Mouse (Mus musculus): ENCODE data around the gene M6pr. TPM values are rescaled to one million over a fixed set of nuclear protein-coding genes. Genes with fewer than 3 reads are reported as not detected.

The M6pr gene
- total RNA-seq, 1 experiment = 297 TPM

DNA sequence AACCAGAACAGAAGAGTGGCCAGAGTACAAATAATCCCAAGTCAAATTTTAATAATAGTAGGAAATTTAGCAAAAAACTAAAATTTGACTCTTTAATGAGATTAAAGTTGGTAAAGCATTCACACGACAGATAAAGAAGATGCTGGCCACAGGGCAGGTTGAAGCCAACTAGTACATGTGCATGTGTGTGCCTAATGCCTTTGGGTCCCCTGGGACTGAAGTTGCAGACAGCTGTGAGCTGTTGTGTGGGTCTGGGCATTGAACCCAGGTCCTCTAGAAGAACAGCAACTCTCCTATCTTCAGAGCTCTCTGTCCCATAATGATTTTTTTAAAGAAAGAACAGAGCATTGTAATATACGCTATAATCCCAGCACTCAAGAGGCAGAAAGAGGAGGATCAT lies 17.3 kb upstream of the M6pr start:
- H3K27ac ChIP-seq (ENCODE audit: insufficient read depth, low read depth, low read length, poor library complexity, severe bottlenecking) = no peak overlapping the region
- no peak for TF ChIP-seq HCFC1 (IDR thresholded peaks at IDR 0.05; ENCODE audit: borderline replicate concordance, insufficient read depth, low read length)
- TF ChIP-seq CHD2 (IDR thresholded peaks at IDR 0.05; ENCODE audit: low read depth, low read length) = no peak
- TF ChIP-seq ZNF384 (IDR thresholded peaks at IDR 0.05; ENCODE audit: low read depth, low read length) = no peak
- TF ChIP-seq MAFK (IDR thresholded peaks at IDR 0.05; ENCODE audit: insufficient read depth, low read depth, low read length) = no peak
- TF ChIP-seq ZC3H11A (IDR thresholded peaks at IDR 0.05; ENCODE audit: borderline replicate concordance, low read depth, low read length) = no peak
- H3K9me3 ChIP-seq (ENCODE audit: control insufficient read depth, insufficient read depth, low read depth, low read length) = no peaks in the 10 kb centered on the region
- H3K36me3 ChIP-seq (ENCODE audit: control insufficient read depth, insufficient read depth, low read length, poor library complexity, severe bottlenecking) = no peaks in the 10 kb centered on the region
- no peak overlapping the region for H3K4me3 ChIP-seq (ENCODE audit: insufficient read depth in 1 of 2, low read depth in 1 of 2, low read length in 2 of 2, poor library complexity in 1 of 2, severe bottlenecking in 1 of 2)
- in situ Hi-C loops (cut with MboI; ENCODE audit: low sequenced_read_pairs in 2 of 2, unreplicated experiment in 2 of 2) = no loop called here
- no peaks in the 10 kb centered on the region for H3K4me1 ChIP-seq (ENCODE audit: control insufficient read depth in 2 of 2, insufficient read depth in 2 of 2, low read length in 2 of 2, poor library complexity in 1 of 2)
- DNase-seq (ENCODE audit: low read depth, low spot score) = no peak
- no peak overlapping the region for H3K9ac ChIP-seq (ENCODE audit: insufficient read depth, low read depth, low read length, poor library complexity, severe bottlenecking)

DNA sequence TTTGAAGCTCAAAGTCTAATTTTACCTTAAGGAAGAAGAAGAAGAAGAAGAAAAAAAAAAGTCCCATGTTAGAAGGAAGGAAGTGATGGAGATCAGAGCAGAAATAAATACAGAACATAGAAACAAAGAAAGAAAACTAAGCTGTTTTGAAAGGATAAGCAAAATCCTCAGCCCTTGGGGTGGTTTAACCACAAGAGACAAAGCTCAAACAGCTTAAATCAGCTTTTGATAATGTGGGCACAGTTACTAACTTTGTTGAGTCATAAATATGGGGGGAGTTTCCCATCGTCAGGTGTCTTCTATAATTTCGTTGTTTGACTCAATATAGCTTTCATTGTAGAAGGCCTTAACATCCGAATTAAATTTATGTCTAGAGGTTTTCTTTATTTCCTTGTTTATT lies 16.8 kb upstream of the M6pr start:
- no peak overlapping the region for H3K9ac ChIP-seq (ENCODE audit: insufficient read depth, low read depth, low read length, poor library complexity, severe bottlenecking)
- no peak for DNase-seq (ENCODE audit: low read depth, low spot score)
- H3K36me3 ChIP-seq (ENCODE audit: control insufficient read depth, insufficient read depth, low read length, poor library complexity, severe bottlenecking) = no peaks in the 10 kb centered on the region
- H3K4me1 ChIP-seq (ENCODE audit: control insufficient read depth in 2 of 2, insufficient read depth in 2 of 2, low read length in 2 of 2, poor library complexity in 1 of 2) = no peaks in the 10 kb centered on the region
- TF ChIP-seq CHD2 (IDR thresholded peaks at IDR 0.05; ENCODE audit: low read depth, low read length) (no peak), HCFC1 (IDR thresholded peaks at IDR 0.05; ENCODE audit: borderline replicate concordance, insufficient read depth, low read length) (no peak), MAFK (IDR thresholded peaks at IDR 0.05; ENCODE audit: insufficient read depth, low read depth, low read length) (no peak), ZNF384 (IDR thresholded peaks at IDR 0.05; ENCODE audit: low read depth, low read length) (no peak)
- H3K27ac ChIP-seq (ENCODE audit: insufficient read depth, low read depth, low read length, poor library complexity, severe bottlenecking) = no peak overlapping the region
- in situ Hi-C loops (cut with MboI; ENCODE audit: low sequenced_read_pairs in 2 of 2, unreplicated experiment in 2 of 2) = no loop called here
- no peak overlapping the region for H3K4me3 ChIP-seq (ENCODE audit: insufficient read depth in 1 of 2, low read depth in 1 of 2, low read length in 2 of 2, poor library complexity in 1 of 2, severe bottlenecking in 1 of 2)
- H3K9me3 ChIP-seq (ENCODE audit: control insufficient read depth, insufficient read depth, low read depth, low read length) = no peaks in the 10 kb centered on the region

DNA sequence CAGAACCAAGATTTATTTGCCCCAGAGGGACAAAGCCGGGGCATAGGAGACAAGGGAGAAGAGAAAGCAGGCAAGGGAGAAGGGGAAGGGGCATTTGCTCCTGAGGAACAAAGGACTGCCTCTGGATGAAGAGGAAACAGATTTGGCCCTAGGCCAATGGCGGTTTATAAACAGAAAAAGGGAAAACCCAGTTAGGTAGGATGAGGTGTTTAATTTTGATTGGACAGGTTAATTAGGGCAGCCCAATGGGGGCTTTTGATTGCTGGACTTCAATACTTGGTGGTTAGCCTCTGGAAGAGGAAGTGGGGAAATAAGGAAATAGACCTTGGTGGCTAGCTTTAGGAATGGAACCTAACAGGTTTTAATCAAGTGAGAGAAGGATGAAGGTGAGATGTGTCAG lies 16.3 kb upstream of the M6pr start:
- no peaks in the 10 kb centered on the region for H3K9me3 ChIP-seq (ENCODE audit: control insufficient read depth, insufficient read depth, low read depth, low read length)
- H3K4me1 ChIP-seq (ENCODE audit: control insufficient read depth in 2 of 2, insufficient read depth in 2 of 2, low read length in 2 of 2, poor library complexity in 1 of 2) = peaks cover 0 to 2% of the 10 kb centered on the region in 2 experiments; a peak in 1 of 4 replicates
- H3K9ac ChIP-seq (ENCODE audit: insufficient read depth, low read depth, low read length, poor library complexity, severe bottlenecking) = no peak overlapping the region
- TF ChIP-seq HCFC1 (IDR thresholded peaks at IDR 0.05; ENCODE audit: borderline replicate concordance, insufficient read depth, low read length) = no peak
- TF ChIP-seq MAFK (IDR thresholded peaks at IDR 0.05; ENCODE audit: insufficient read depth, low read depth, low read length) = no peak
- no peak for TF ChIP-seq ZNF384 (IDR thresholded peaks at IDR 0.05; ENCODE audit: low read depth, low read length)
- TF ChIP-seq ZC3H11A (IDR thresholded peaks at IDR 0.05; ENCODE audit: borderline replicate concordance, low read depth, low read length) = no peak
- no peak for TF ChIP-seq CHD2 (IDR thresholded peaks at IDR 0.05; ENCODE audit: low read depth, low read length)
- H3K4me3 ChIP-seq (ENCODE audit: insufficient read depth in 1 of 2, low read depth in 1 of 2, low read length in 2 of 2, poor library complexity in 1 of 2, severe bottlenecking in 1 of 2) = no peak overlapping the region
- in situ Hi-C loops (cut with MboI; ENCODE audit: low sequenced_read_pairs in 2 of 2, unreplicated experiment in 2 of 2) = no loop called here
- H3K27ac ChIP-seq (ENCODE audit: insufficient read depth, low read depth, low read length, poor library complexity, severe bottlenecking) = no peak overlapping the region
- DNase-seq (ENCODE audit: low read depth, low spot score) = no peak
- H3K36me3 ChIP-seq (ENCODE audit: control insufficient read depth, insufficient read depth, low read length, poor library complexity, severe bottlenecking) = no peaks in the 10 kb centered on the region

DNA sequence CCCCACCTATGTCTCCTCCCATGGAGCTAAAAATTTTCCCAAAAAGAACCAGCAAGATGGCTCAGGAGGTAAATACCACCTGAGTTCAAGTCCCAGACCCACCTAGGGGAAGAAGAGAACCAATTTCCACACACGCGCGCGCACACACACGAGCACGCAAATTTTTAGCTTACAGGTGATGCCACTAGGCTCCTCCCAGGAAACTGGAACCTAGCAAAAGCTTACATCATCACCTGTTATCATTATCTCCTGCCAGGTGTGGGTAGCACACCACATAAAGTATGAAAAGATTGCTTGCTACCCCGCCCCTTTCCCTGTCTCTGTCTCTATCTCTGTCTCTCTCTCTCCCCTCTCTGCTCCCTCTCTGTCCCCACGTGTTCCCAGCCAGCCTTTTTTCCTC lies 15.4 kb upstream of the M6pr start:
- in situ Hi-C loops (cut with MboI; ENCODE audit: low sequenced_read_pairs in 2 of 2, unreplicated experiment in 2 of 2) = no loop called here
- H3K9ac ChIP-seq (ENCODE audit: insufficient read depth, low read depth, low read length, poor library complexity, severe bottlenecking) = no peak overlapping the region
- no peak overlapping the region for H3K4me3 ChIP-seq (ENCODE audit: insufficient read depth in 1 of 2, low read depth in 1 of 2, low read length in 2 of 2, poor library complexity in 1 of 2, severe bottlenecking in 1 of 2)
- TF ChIP-seq ZC3H11A (IDR thresholded peaks at IDR 0.05; ENCODE audit: borderline replicate concordance, low read depth, low read length) (no peak), MAFK (IDR thresholded peaks at IDR 0.05; ENCODE audit: insufficient read depth, low read depth, low read length) (no peak), HCFC1 (IDR thresholded peaks at IDR 0.05; ENCODE audit: borderline replicate concordance, insufficient read depth, low read length) (no peak), CHD2 (IDR thresholded peaks at IDR 0.05; ENCODE audit: low read depth, low read length) (no peak), ZNF384 (IDR thresholded peaks at IDR 0.05; ENCODE audit: low read depth, low read length) (no peak)
- no peak for DNase-seq (ENCODE audit: low read depth, low spot score)
- no peak overlapping the region for H3K27ac ChIP-seq (ENCODE audit: insufficient read depth, low read depth, low read length, poor library complexity, severe bottlenecking)
- peaks cover 4% of the 10 kb centered on the region in 2 experiments; a peak in 2 of 4 replicates for H3K4me1 ChIP-seq (ENCODE audit: control insufficient read depth in 2 of 2, insufficient read depth in 2 of 2, low read length in 2 of 2, poor library complexity in 1 of 2)
- no peaks in the 10 kb centered on the region for H3K9me3 ChIP-seq (ENCODE audit: control insufficient read depth, insufficient read depth, low read depth, low read length)
- H3K36me3 ChIP-seq (ENCODE audit: control insufficient read depth, insufficient read depth, low read length, poor library complexity, severe bottlenecking) = no peaks in the 10 kb centered on the region

DNA sequence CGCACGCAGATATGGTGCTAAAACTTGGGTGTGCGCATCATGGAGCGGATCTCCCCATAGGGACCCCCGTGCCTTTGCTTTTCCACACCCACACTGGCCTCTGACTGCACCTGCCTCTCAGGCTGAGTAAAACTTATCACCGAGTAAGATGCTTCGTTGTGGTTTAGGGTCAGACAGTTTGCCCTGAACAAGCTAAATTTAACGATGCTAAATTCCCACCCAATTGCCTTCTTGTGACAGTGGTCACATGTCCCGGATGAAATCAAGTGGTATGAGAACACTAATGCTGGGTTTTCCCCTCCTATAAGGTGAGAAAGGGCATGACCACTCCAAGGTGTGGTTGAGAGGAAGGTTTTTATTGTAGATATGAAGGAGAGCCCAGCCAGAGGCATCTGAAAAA lies 14.7 kb upstream of the M6pr start:
- H3K27ac ChIP-seq (ENCODE audit: insufficient read depth, low read depth, low read length, poor library complexity, severe bottlenecking) = no peak overlapping the region; the same call in 1 of the 2 replicates
- no peak for DNase-seq (ENCODE audit: low read depth, low spot score)
- in situ Hi-C loops (cut with MboI; ENCODE audit: low sequenced_read_pairs in 2 of 2, unreplicated experiment in 2 of 2) = no loop called here

More for the DNA sequence above, 14.7 kb upstream of the M6pr start:
- no peaks in the 10 kb centered on the region for H3K9me3 ChIP-seq (ENCODE audit: control insufficient read depth, insufficient read depth, low read depth, low read length)
- H3K4me1 ChIP-seq (ENCODE audit: control insufficient read depth in 2 of 2, insufficient read depth in 2 of 2, low read length in 2 of 2, poor library complexity in 1 of 2) = peaks cover 4% of the 10 kb centered on the region in 2 experiments; a peak in 2 of 4 replicates
- H3K36me3 ChIP-seq (ENCODE audit: control insufficient read depth, insufficient read depth, low read length, poor library complexity, severe bottlenecking) = no peaks in the 10 kb centered on the region
- no peak overlapping the region for H3K4me3 ChIP-seq (ENCODE audit: insufficient read depth in 1 of 2, low read depth in 1 of 2, low read length in 2 of 2, poor library complexity in 1 of 2, severe bottlenecking in 1 of 2)
- no peak overlapping the region for H3K9ac ChIP-seq (ENCODE audit: insufficient read depth, low read depth, low read length, poor library complexity, severe bottlenecking)
- no peak for TF ChIP-seq MAFK (IDR thresholded peaks at IDR 0.05; ENCODE audit: insufficient read depth, low read depth, low read length)

Data from ES-E14 (cell line).